Mouse (Mus musculus) embryonic facial prominence, embryonic 10.5 days (tissue): ENCODE results near the gene Ubr4. TPM values are rescaled to one million over a fixed set of nuclear protein-coding genes. Genes with fewer than 3 reads are reported as not detected.

ENCODE experiments used
- DNase-seq: peaks from one replicate; pipeline ENCODE4 v3.0.0-alpha.2; 2017; ENCODE audit warnings: low spot score
- H3K27ac ChIP-seq: fragments of 300-500 bp; sonication (generic); replicated peaks from 2 replicates; pipeline ENCODE4 v1.5.1; 2016; ENCODE audit warnings: mild to moderate bottlenecking
- H3K27me3 ChIP-seq: fragments of 300-500 bp; sonication (generic); replicated peaks from 2 replicates; pipeline ENCODE4 v1.6.1; 2016; ENCODE audit warnings: low read depth, mild to moderate bottlenecking; ENCODE audit not compliant: poor library complexity, severe bottlenecking
- H3K36me3 ChIP-seq: fragments of 300-500 bp; sonication (generic); replicated peaks from 2 replicates; pipeline ENCODE4 v1.6.1; 2016; ENCODE audit warnings: mild to moderate bottlenecking, moderate library complexity
- H3K4me1 ChIP-seq: fragments of 300-500 bp; sonication (generic); 2 replicates; pipeline ENCODE4 v1.6.1; 2016
- H3K4me3 ChIP-seq: fragments of 300-500 bp; sonication (generic); 2 replicates; pipeline ENCODE4 v1.5.1; 2016; ENCODE audit warnings: mild to moderate bottlenecking, moderate library complexity
- H3K9me3 ChIP-seq: fragments of 300-500 bp; sonication (generic); 2 replicates; pipeline ENCODE4 v1.6.1; 2016; ENCODE audit warnings: mild to moderate bottlenecking
- WGBS: fragments of 180-500 bp; shearing (Covaris S2); methylation state at CpG from one replicate; pipeline ENCODE4 v1.1.7; 2016; 5-methylcytosine and 5-hydroxymethylcytosine counted together
- polyA plus RNA-seq: library from polyadenylated mRNA; unstranded; fragments of >200 nt; fragmentation: Nextera tagmentation; extraction: Ambion mirVana; gene quantifications from 2 replicates; pipeline ENCODE4 v1.2.1, GENCODE M21; 2016

Ubr4 gene
- 60.5 and 64.9 TPM in 2 replicates for polyA plus RNA-seq

GRCm38 (mm10) chr4:139351931-139352711 is at the start of gene Ubr4, which contains the start of the genes Mrto4 and Emc1:
Ubr4 (plus strand) TSS chr4:139352609.
Mrto4 (minus strand) TSS chr4:139352576.
Emc1 (plus strand) TSS chr4:139352587.
- Histone ChIP-seq H3K9me3 (no peaks in the 10 kb centered on the region), H3K4me3 (peak within 1 kb of the TSS; percentile 94), H3K27ac (peak within 1 kb of the TSS; percentile 100), H3K27me3 (no peaks in the 10 kb centered on the region), H3K4me1 (peaks cover 25% of the 10 kb centered on the region), H3K36me3 (peaks cover 71% of the 10 kb centered on the region)
- under 1% methylated on average over 64 of the region's 64 CpGs for WGBS
- DNase-seq = peak; percentile 89

DNA sequence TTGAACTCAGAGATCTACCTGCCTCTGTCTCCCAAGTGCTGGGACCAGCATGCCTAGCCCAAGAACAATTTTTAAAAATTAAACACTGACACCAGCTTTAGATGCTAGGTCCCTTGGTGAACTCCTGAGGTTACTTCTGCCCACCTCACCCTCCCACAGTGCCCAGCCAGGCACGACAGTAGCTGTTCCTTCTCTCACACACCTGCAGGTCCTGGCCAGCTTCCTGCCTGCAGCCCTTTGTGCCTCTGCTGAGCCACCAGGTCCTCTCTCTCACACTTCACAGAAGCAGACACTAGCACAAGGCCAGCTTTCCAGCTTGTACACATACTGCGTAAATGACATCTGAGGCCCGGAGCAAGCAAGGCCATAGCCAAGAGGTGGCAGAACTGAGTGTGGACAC is 46.9 kb upstream of the Ubr4 start:
- Histone ChIP-seq H3K27ac (no peak overlapping the region), H3K36me3 (peaks cover 52% of the 10 kb centered on the region), H3K4me1 (peaks cover 10% of the 10 kb centered on the region), H3K27me3 (peaks cover 10% of the 10 kb centered on the region), H3K9me3 (no peaks in the 10 kb centered on the region), H3K4me3 (no peak overlapping the region)
- WGBS = 94% methylated on average over 3 of the region's 3 CpGs
- DNase-seq = no peak

DNA sequence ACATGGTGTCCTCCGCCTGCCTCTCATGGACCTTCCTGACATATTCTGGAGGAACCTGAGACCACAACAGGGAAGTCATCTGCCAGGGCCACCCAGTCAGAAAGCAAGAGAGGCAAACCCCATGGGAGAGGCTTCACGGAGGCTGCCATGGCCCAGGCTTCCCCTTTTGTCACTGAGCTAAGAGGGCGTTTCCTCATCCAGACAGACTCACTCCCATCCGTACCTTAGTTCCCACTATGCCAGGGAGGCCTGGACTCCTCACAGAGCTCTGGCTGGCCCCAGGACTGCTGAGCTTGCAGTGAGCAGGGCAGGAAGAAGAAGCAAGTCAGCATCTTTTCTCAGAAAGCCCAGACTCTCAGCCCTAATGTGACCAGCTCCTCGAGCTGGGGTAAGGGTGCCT is 44.5 kb upstream of the Ubr4 start:
- Histone ChIP-seq H3K27ac (no peak overlapping the region), H3K36me3 (peaks cover 30% of the 10 kb centered on the region), H3K4me3 (no peak overlapping the region), H3K4me1 (peaks cover 24% of the 10 kb centered on the region), H3K9me3 (no peaks in the 10 kb centered on the region), H3K27me3 (peaks cover 13% of the 10 kb centered on the region)
- DNase-seq = no peak
- WGBS = 84% methylated on average over 5 of the region's 5 CpGs

DNA sequence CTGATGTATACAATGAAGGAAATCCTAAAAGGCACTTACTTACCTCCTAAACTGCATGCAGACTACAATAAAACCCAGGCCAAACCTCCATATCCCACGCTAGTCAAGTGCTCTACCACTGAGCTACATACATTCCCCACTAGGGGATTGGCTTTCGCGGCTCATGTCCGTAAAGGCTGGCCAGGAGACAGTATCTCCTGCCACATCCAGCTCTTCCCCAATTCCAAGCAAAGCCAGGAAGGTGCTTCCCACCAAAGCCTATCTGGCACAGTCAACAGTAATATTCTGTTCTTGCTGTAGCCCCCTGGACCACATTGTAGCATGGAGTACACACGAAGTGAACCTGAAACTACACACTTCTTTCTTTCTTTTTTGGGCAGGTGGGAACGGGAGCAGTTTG is 42.8 kb upstream of the Ubr4 start:
- no peak overlapping the region; the same call in 1 of the 2 replicates for H3K27ac ChIP-seq
- 21% methylated on average over 6 of the region's 6 CpGs for WGBS
- H3K4me1 ChIP-seq = peaks cover 24% of the 10 kb centered on the region
- peaks cover 37% of the 10 kb centered on the region for H3K36me3 ChIP-seq
- H3K9me3 ChIP-seq = no peaks in the 10 kb centered on the region
- no peak for DNase-seq
- H3K27me3 ChIP-seq = peaks cover 13% of the 10 kb centered on the region
- peak overlapping the region; percentile 89 for H3K4me3 ChIP-seq

- H3K9me3 ChIP-seq = no peaks in the 10 kb centered on the region
- peak within 1 kb of the TSS; percentile 89 for H3K4me3 ChIP-seq
- H3K27ac ChIP-seq = peak within 1 kb of the TSS; percentile 90
- H3K27me3 ChIP-seq = peaks cover 13% of the 10 kb centered on the region
- peaks cover 37% of the 10 kb centered on the region for H3K36me3 ChIP-seq
- under 1% methylated on average over 63 of the region's 63 CpGs for WGBS
- peaks cover 24% of the 10 kb centered on the region for H3K4me1 ChIP-seq
- DNase-seq = peak; percentile 98
These were observed 42.1 kb upstream of the Ubr4 start, which contains the start of the genes Pqlc2 and Akr7a5 for GRCm38 (mm10) chr4:139310171-139310898. Pqlc2 (minus strand) TSS chr4:139310708. Akr7a5 (plus strand) TSS chr4:139310744.

GRCm38 (mm10) chr4:139310899-139311701 is 41.3 kb upstream of the Ubr4 start:
- peak overlapping the region; percentile 89 for H3K4me3 ChIP-seq
- H3K27me3 ChIP-seq = peaks cover 13% of the 10 kb centered on the region
- no peak for DNase-seq
- WGBS = under 1% methylated on average over 53 of the region's 53 CpGs
- peaks cover 24% of the 10 kb centered on the region for H3K4me1 ChIP-seq
- peaks cover 37% of the 10 kb centered on the region for H3K36me3 ChIP-seq
- H3K27ac ChIP-seq = peak overlapping the region; percentile 90
- no peaks in the 10 kb centered on the region for H3K9me3 ChIP-seq

DNA sequence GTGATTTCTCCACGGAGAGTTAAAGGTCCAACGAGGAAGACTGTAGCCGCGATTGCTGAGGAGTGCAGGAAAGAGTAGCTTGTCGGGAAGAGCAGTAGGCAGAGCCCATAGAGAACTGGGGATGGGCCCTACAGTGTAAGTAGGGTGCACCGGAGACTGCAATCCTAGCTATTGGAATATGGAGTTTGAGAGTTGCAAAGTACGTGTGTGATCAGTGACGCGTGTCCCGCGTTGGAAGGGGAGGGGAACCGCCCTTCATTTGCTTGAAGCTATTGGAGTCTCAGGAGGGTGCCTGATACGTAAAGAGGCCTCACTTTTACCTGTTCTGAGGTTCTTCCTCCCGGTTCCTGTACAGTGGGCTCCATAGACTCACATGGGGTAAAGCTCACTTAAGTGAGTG is 40.7 kb upstream of the Ubr4 start:
- 28% methylated on average over 14 of the region's 14 CpGs for WGBS
- Histone ChIP-seq H3K4me1 (peaks cover 24% of the 10 kb centered on the region), H3K36me3 (peaks cover 36% of the 10 kb centered on the region), H3K27me3 (peaks cover 13% of the 10 kb centered on the region), H3K9me3 (no peaks in the 10 kb centered on the region), H3K27ac (peak overlapping the region; percentile 90), H3K4me3 (peak overlapping the region; percentile 89)
- no peak for DNase-seq

- H3K27ac ChIP-seq = no peak overlapping the region
- H3K4me3 ChIP-seq = peak overlapping the region; percentile 89
- peak; percentile 41 for DNase-seq
- H3K27me3 ChIP-seq = peaks cover 13% of the 10 kb centered on the region
- peaks cover 24% of the 10 kb centered on the region for H3K4me1 ChIP-seq
- H3K36me3 ChIP-seq = peaks cover 41% of the 10 kb centered on the region
- H3K9me3 ChIP-seq = no peaks in the 10 kb centered on the region
- 58% methylated on average over 4 of the region's 4 CpGs for WGBS
These were observed 39.8 kb upstream of the Ubr4 start for GRCm38 (mm10) chr4:139312632-139313031.

- no peaks in the 10 kb centered on the region for H3K4me1 ChIP-seq
- WGBS = 94% methylated on average over 11 of the region's 11 CpGs
- H3K27me3 ChIP-seq = no peaks in the 10 kb centered on the region
- H3K36me3 ChIP-seq = peaks cover 62% of the 10 kb centered on the region
- DNase-seq = no peak
- H3K4me3 ChIP-seq = no peak overlapping the region
- H3K27ac ChIP-seq = no peak overlapping the region
- no peaks in the 10 kb centered on the region for H3K9me3 ChIP-seq
These were observed 34.0 kb upstream of the Ubr4 start for GRCm38 (mm10) chr4:139318449-139318848.

GRCm38 (mm10) chr4:139319740-139320139 is 32.7 kb upstream of the Ubr4 start:
- peaks cover 51% of the 10 kb centered on the region for H3K36me3 ChIP-seq
- no peak for DNase-seq
- no peaks in the 10 kb centered on the region for H3K27me3 ChIP-seq
- no peak overlapping the region for H3K27ac ChIP-seq
- WGBS = 92% methylated on average over 4 of the region's 4 CpGs
- no peaks in the 10 kb centered on the region for H3K4me1 ChIP-seq
- H3K4me3 ChIP-seq = no peak overlapping the region
- H3K9me3 ChIP-seq = no peaks in the 10 kb centered on the region

GRCm38 (mm10) chr4:139330605-139331004 is 21.8 kb upstream of the Ubr4 start:
- Histone ChIP-seq H3K9me3 (no peaks in the 10 kb centered on the region), H3K4me1 (peaks cover 5% of the 10 kb centered on the region; the same call in 1 of the 2 replicates), H3K27ac (0 out of 2 replicates have a peak overlapping the region, but pooled peaks have one; percentile 19), H3K27me3 (peaks cover 13% of the 10 kb centered on the region), H3K36me3 (no peaks in the 10 kb centered on the region), H3K4me3 (peak overlapping the region; percentile 47)
- 11% methylated on average over 10 of the region's 10 CpGs for WGBS
- peak; percentile 77 for DNase-seq
